8 mouse cellular contexts compared by ENCODE assay signal in genomic region chr17:78199626-78200560, GRCm38 (mm10). TPM values are rescaled to one million over a fixed set of nuclear protein-coding genes. Genes with fewer than 3 reads are reported as not detected.
DNase-seq lines count a peak whose midpoint lies in the region; ATAC-seq and TF ChIP-seq lines count a peak whose summit lies in the region.

TSS of gene Crim1 (plus strand) at chr17:78200248.

- no peaks in the 10 kb centered on the region for H3K36me3 ChIP-seq in hindbrain, embryonic 15.5 days

- peak within 1 kb of the TSS; percentile 90 for H3K9ac ChIP-seq in hindbrain, embryonic 15.5 days

- peak; percentile 73 for DNase-seq in R1 (ENCODE audit: low read depth, low spot score)
- peak; percentile 79 to 85 for DNase-seq in cerebellum, postnatal 25 days
- DNase-seq in gastrocnemius, adult 2 months: peak; percentile 92
- peak; percentile 59 to 60 for DNase-seq in left cerebral cortex, adult 8-10 months (ENCODE audit: low spot score in 2 of 2)
- peak; percentile 60 to 71 for DNase-seq in right cerebral cortex, adult 2 months (ENCODE audit: low spot score in 2 of 2)
- DNase-seq in urinary bladder, postnatal 10 days (ENCODE audit: low spot score): peak; percentile 51

- intact Hi-C loops in gastrocnemius, adult 2 months (cut with DNase I): loop anchor here (2.0 to 5.0 kb wide), 3 partner anchors 93 to 237 kb away; no protein-coding TSS in a partner anchor

- peak within 1 kb of the TSS; percentile 72 for H3K4me2 ChIP-seq in hindbrain, embryonic 15.5 days

- no peaks in the 10 kb centered on the region for H3K9me3 ChIP-seq in hindbrain, embryonic 15.5 days

- peak; percentile 80 for ATAC-seq in hindbrain, embryonic 15.5 days (ENCODE audit: low FRiP score, low read depth)
- ATAC-seq in megakaryocyte, adult 5-6 weeks (ENCODE audit: poor library complexity, severe bottlenecking): peak; percentile 57

- WGBS in hindbrain, embryonic 15.5 days: under 1% methylated on average over 52 of the region's 90 CpGs

- H3K27me3 ChIP-seq in hindbrain, embryonic 15.5 days: no peaks in the 10 kb centered on the region

- H3K4me3 ChIP-seq in gastrocnemius, adult 2 months: peak within 1 kb of the TSS; percentile 97
- H3K4me3 ChIP-seq in hindbrain, embryonic 15.5 days: peak within 1 kb of the TSS; percentile 97

- H3K27ac ChIP-seq in gastrocnemius, adult 2 months: peak within 1 kb of the TSS; percentile 99
- H3K27ac ChIP-seq in hindbrain, embryonic 15.5 days (replicated peaks): peak within 1 kb of the TSS; percentile 93

- H3K4me1 ChIP-seq in hindbrain, embryonic 15.5 days (replicated peaks): peaks cover 42% of the 10 kb centered on the region

- no peak for TF ChIP-seq CTCF in gastrocnemius, adult 2 months (IDR thresholded peaks at IDR 0.05)

RNA-seq across cellular contexts. Expression of gene Crim1, which starts in this region (rescaled TPM):
- total RNA-seq in gastrocnemius, adult 2 months (2021): 10 to 100 TPM; 37.5 to 46.3 TPM
- 15.5 and 16.7 TPM in 2 replicates for polyA plus RNA-seq in hindbrain, embryonic 15.5 days (2015; fragmentation: Nextera tagmentation; extraction: Ambion mirVana)
- 10 to 100 TPM; 84.5 to 97.9 (median 87.0) TPM for total RNA-seq in left cerebral cortex, adult 8-10 months (2022)
- 0.27 and 1.2 TPM in 2 replicates for total RNA-seq in megakaryocyte, adult 5-6 weeks (2015)
- total RNA-seq in megakaryocyte, adult 5-6 weeks (2017): 0.73 and 2.0 TPM in 2 replicates

Comparison
In these comparisons a context has a peak if more than half of its experiments do, and no peak if none do; other contexts are left out.
1. Peak in every context shown above with its lines: DNase-seq, ATAC-seq, H3K4me3 ChIP-seq and H3K27ac ChIP-seq.
2. RNA of gene Crim1 (total RNA-seq): 84.5 to 97.9 TPM in left cerebral cortex, adult 8-10 months and 37.5 to 46.3 TPM in gastrocnemius, adult 2 months; 0.27 to 2.0 TPM in megakaryocyte, adult 5-6 weeks; every median in the first group is over 10 times any median in the second.